Mouse (Mus musculus) left cerebral cortex, postnatal 4 days (tissue): Measurements from ENCODE around the gene Olfr110. TPM values are rescaled to one million over a fixed set of nuclear protein-coding genes. Genes with fewer than 3 reads are reported as not detected.
"Not testable (repeated sequence)": the region's sequence is repeated elsewhere in the genome, so short reads cannot be mapped to it uniquely, and the experiment has no call there.

Experiments used
- DNase-seq: peaks from one replicate; pipeline ENCODE4 v3.0.0-alpha.2; 2022
- intact Hi-C: fragments of 180-260 bp; cut with DNase I; formaldehyde crosslinking; loops from one replicate; pipeline ENCODE4 v1.15.1; 2025
- total RNA-seq, 2 experiments: library from RNA; stranded (reverse); gene quantifications; 2 replicates each; pipeline ENCODE4 v1.2.3; 2021

The Olfr110 gene
- not detected for total RNA-seq

DNA sequence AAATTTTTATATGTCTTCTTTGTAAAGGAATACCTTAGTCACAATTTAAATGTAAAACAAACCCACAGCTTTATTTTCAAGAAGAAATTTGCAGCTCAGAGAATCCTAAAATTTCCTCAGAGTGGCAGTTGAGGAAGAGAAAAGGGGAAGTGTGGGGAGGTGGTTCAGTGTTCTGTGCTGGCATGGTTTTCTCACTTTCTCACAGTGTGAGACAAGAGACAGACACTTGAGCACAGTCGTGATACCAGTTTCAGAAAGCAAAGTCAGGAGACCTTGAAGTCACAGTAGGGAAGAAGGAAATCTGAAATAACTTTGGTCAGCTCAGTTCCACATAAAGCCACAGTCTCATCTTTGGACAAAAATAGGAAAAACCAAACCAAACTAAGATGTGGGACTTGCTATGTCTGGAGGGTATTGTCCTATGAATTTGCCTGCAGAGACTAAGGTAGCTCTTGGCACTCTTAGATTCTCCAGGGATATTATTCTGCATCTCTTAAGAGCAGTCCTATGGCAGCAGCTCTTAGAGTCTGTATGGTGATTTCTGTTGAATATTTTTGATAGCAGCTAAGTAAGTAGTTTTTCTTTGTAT, at the start of gene Olfr110:
TSS of gene Olfr110 (plus strand) at position 539 of the 589 bp plus-strand sequence.
- intact Hi-C loops, result no loop called here
- no peak for DNase-seq

DNA sequence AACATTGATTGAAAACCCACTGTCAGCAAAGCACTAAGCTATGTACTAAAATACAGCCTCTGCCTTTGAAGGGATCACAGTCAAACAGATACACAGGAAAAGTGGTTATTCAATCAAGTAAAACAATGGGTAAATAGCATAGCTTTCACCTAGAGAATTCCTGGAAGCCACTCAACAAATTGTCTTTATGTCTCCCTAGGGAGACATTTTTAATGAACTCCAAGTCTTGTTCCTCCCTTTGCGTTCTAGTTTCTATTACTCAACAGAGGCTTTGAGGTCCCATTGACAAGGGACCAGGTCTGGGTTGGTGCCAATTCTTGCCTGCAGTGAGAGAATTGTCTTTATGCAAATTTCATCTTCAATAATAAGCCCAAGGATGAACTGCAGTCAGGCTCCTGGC, 47.1 kb upstream of the Olfr110 start, which contains the start of gene Olfr108:
TSS of gene Olfr108 (plus strand) at position 301 of the 400 bp plus-strand sequence.
- no peak for DNase-seq
- intact Hi-C loops, result no loop called here

DNA sequence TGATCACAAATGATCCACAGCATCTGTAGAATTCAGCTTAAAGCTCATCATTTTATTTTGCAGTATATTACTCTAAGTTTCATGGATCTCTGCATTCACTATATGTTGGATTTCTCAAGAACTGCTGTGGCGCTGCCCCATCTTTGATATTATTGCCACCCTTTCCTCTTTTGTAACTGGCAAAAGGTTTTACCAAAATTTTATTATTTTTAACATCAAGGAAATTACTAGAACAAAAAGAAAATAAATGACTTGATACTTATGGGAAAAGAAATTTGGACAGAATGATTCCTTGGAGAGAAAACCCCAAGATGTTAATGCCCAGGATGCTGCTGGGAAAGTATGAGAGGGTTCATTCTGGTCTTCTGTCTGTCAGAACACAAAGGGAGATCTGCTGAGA, 33.7 kb upstream of the Olfr110 start, which contains the start of gene Olfr109:
TSS of gene Olfr109 (plus strand) at position 301 of the 400 bp plus-strand sequence.
- intact Hi-C loops, result no loop called here
- no peak for DNase-seq

DNA sequence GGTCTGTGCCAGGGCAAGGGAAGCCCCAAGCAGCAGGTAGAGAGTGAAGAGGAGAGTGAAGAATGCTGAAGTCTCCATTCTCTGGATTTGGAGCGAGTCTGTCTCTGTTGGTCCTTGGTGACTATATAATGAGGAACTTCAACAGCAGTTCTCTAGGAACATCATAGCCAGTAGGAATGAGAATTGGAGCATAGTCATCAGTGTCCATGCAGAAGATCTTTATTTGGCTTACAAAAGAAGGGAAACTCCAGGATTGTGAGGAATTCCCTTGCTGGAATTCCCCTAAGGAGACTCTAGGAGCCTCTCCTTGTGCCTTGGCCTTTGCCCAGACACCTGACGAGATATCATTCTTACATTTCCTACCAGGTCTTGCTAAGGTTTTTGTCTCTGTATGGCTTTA, 8.8 kb upstream of the Olfr110 start, which contains the start of gene H2-M2:
TSS of gene H2-M2 (minus strand) at position 101 of the 400 bp plus-strand sequence.
- intact Hi-C loops, result no loop called here
- DNase-seq, result no peak

DNA sequence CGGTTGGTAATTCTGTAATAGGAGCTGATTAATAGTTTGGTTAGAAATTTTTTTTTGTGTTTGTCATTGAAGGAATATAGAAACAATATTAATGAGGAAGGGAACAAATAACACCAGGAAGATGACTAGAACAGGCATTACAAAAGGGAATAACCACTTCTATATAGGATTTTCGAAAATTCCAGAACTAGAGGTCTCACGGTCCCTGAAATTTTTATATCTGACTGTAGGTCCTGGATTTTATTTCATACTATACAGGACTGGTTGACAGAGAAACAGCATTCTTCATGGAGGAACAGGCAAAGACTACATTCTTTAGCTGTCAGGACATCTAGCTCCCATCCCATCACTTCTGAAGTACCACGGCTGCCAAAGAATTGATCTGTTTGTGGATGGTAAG, 15.5 kb downstream of the Olfr110 start, which contains the start of gene Olfr111:
TSS of gene Olfr111 (plus strand) at position 301 of the 400 bp plus-strand sequence.
- DNase-seq, result no peak
- intact Hi-C loops, result no loop called here

DNA sequence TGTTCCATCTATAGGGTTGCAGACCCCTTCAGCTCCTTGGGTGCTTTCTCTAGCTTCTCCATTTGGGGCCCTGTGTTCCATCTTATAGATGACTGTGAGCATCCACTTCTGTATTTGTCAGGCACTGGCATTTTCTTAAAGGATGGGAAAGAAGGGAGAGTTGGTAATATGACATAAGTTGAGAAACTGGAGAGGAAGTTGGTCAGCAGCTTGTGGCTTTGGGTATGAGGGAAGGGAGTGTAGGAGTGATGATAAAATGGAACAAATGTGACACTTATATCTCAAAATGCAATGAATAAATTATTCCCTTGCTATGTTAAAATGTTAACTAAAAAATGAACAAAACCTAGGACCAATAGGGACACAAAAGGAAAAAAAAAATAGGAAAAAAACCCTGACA, 32.3 kb downstream of the Olfr110 start:
- DNase-seq, intact Hi-C loops: not testable (repeated sequence)

DNA sequence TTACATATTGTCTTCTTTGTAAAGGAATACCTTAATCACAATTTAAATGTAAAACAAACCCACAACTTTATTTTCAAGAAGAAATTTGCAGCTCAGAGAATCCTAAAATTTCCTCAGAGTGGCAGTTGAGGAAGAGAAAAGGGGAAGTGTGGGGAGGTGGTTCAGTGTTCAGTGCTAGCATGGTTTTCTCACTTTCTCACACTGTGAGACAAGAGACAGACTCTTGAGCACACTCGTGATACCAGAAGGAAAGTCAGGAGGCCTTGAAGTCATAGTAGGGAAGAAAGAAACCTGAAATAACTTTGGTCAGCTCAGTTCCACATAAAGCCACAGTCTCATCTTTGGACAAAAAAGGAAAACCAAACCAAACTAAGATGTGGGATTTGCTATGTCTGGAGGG, 33.2 kb downstream of the Olfr110 start:
- intact Hi-C loops, DNase-seq: not testable (repeated sequence)

DNA sequence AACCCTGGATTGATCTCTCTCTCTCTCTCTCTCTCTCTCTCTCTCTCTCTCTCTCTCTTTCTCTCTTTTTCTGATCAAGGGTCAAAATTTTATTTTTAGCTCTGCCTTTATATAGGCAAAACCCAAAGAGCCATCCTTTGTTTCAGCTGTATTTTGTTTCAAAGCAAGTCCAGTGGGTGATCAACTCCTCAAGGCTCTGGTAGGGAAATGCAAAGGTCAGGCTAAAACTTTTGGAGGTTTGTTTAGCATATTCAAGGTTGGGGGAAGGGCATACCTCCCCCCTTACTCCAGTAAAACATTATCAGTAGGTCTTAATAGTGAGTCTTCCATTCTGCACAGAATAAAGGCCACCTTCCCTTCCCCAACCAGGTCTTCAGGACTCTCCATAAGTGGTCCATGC, 42.9 kb downstream of the Olfr110 start:
- intact Hi-C loops, result no loop called here
- no peak for DNase-seq

DNA sequence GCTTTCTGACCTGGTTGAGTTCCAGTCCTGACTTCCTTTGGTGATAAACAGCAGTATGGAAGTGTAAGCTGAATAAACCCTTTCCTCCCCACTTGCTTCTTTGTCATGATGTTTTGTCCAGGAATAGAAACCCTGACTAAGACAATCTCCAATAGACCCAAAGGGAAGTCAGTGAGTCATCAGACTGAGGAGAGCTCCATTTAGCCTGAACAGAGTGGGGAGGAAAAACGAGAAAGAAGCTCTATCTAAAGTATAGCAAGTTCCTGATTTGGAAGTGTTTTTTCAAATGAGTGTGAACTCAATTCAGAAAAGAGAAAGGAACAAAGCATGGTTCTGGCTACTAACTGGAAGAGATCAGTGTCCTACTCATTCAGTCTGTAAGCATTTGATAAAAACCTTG, 46.1 kb downstream of the Olfr110 start:
- DNase-seq, intact Hi-C loops: not testable (repeated sequence)

DNA sequence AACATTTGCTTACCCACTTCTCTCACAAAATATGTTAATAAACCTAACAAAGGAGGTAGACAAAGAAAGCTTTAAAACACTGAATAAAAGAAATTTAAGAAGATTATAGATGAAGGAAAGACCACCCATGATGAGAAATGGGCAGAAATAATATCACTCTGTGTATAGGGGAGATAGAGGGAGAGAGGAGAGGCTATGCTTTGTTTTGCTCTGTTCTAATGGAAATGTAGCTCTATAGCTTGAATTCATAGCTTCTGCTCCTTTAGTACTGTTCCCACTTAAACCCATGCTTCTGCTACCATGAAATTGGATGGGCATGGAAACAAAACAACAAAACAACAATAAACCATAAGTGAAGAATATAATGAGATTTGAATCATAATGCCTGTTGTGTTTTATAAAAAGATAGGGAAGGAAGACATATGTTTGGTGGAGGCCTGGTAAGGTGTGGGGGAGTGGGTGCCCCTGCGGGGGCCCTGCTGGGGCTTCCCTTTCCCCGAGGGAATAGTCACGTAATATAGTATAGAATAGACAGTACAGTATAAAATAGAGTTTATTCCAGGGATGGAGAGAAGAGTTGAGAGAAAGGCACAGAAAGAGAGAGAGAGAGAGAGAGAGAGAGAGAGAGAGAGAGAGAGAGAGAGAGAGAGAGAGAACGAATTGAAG, 49.3 kb downstream of the Olfr110 start:
- intact Hi-C loops, result no loop called here
- no peak for DNase-seq

DNA sequence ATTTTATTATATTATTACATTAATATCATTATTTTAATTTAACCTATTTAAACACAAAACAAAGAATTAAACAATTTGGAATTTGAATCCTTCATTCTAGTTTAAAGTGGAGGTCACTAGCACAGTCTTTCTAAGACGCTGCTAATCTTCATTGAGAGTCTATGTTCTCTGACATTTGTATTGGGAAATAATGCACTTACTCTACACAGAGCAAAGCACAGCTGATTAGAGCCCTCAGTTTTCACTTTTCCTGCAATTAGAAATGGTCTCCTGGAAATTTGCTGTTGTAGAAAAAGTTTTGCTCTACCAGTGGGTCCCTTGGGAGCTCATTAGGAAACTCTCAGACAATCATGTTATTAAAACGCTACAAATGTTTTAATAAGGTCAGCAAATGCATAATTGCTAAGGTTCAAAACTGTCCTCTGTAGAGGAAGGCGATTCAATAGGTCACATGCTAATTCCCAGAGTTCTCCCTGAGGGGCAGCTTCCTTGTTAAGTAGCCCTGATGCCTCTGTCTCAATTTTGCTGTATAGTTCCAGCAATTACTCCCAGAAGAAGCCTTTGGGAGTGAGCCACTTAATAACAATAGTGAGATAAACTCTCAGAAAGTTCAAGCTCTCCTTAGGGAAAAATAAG, 51.6 kb downstream of the Olfr110 start:
- no peak for DNase-seq
- intact Hi-C loops, result no loop called here

Other genes starting within 250 kb of the Olfr110 start
- gene Olfr98, start 228.7 kb upstream of the Olfr110 start, total RNA-seq, result not detected
- gene H2-M3, start 222.2 kb upstream of the Olfr110 start, total RNA-seq, result 1 to 10 TPM; 1.6 to 1.7 TPM
- gene Olfr99, start 209.0 kb upstream of the Olfr110 start, total RNA-seq, result not detected
- gene Olfr101, start 188.2 kb upstream of the Olfr110 start, total RNA-seq, result not detected
- gene Olfr102, start 175.4 kb upstream of the Olfr110 start, total RNA-seq, result not detected
- gene Olfr103, start 152.8 kb upstream of the Olfr110 start, total RNA-seq, result not detected
- gene Olfr104-ps, start 132.9 kb upstream of the Olfr110 start, total RNA-seq, result not detected
- gene Olfr105-ps, start 113.4 kb upstream of the Olfr110 start, total RNA-seq, result not detected
- gene Olfr106-ps, start 102.1 kb upstream of the Olfr110 start, total RNA-seq, result not detected
- not detected for gene Olfr107, start 93.2 kb upstream of the Olfr110 start, total RNA-seq
- not detected for gene Olfr108, start 47.0 kb upstream of the Olfr110 start, total RNA-seq
- not detected for gene Olfr109, start 33.6 kb upstream of the Olfr110 start, total RNA-seq
- gene H2-M2, start 8.9 kb upstream of the Olfr110 start, total RNA-seq, result not detected
- gene Olfr111, start 15.6 kb downstream of the Olfr110 start, total RNA-seq, result under 1 TPM in 1 of 2 experiments, not detected in 1; 0.18 TPM
- gene Olfr112, start 77.0 kb downstream of the Olfr110 start, total RNA-seq, result not detected
- not detected for gene Olfr113, start 85.2 kb downstream of the Olfr110 start, total RNA-seq
- not detected for gene Olfr114, start 100.3 kb downstream of the Olfr110 start, total RNA-seq
- not detected for gene Olfr115, start 134.6 kb downstream of the Olfr110 start, total RNA-seq
- not detected for gene Olfr116, start 134.7 kb downstream of the Olfr110 start, total RNA-seq
- not detected for gene Olfr117, start 171.3 kb downstream of the Olfr110 start, total RNA-seq
- not detected for gene Olfr118, start 174.5 kb downstream of the Olfr110 start, total RNA-seq
- not detected for gene Olfr119, start 204.1 kb downstream of the Olfr110 start, total RNA-seq
- gene Olfr120, start 229.3 kb downstream of the Olfr110 start, total RNA-seq, result not detected